Mouse (Mus musculus): ENCODE data around the gene Fam104a. TPM values are rescaled to one million over a fixed set of nuclear protein-coding genes. Genes with fewer than 3 reads are reported as not detected.

The Fam104a gene
- total and polyA plus RNA-seq, 3 experiments, result 33.6 to 38.1 TPM; not detected in 1

DNA sequence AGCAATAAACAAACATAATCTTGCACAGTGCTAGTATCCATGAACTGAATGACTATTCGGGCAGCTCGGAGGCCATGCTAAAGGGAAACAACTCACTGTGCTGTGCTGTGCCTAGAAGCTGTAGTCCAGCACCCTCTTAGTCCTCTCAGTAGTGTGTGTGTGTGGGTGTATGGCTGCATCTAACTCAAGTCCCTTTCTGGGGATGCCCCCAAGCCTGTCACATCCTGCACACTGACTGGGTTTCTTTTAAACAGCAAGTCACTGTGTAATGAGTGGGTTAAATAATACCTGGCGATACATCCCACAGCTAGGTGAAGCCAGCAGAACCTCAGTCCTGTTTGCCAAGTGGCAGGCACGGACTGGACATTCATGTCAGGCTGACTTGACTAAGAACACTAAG, 25.2 kb downstream of the Fam104a start:
- H3K4me1 ChIP-seq (ENCODE audit: control insufficient read depth in 1 of 2, insufficient read depth in 2 of 2, low read length in 2 of 2), result peaks cover 0 to 8% of the 10 kb centered on the region in 2 experiments; a peak in 2 of 4 replicates
- no peak overlapping the region for H3K9ac ChIP-seq (ENCODE audit: control insufficient read depth, low read depth, low read length, poor library complexity, severe bottlenecking)
- H3K27ac ChIP-seq (ENCODE audit: control insufficient read depth, low read depth, low read length), result no peak overlapping the region
- H3K4me3 ChIP-seq (ENCODE audit: control insufficient read depth in 1 of 2, insufficient read depth in 1 of 2, low read depth in 2 of 2, low read length in 2 of 2), result no peak overlapping the region
- peaks cover 11 to 27% of the 10 kb centered on the region in 2 experiments for H3K36me3 ChIP-seq (ENCODE audit: control insufficient read depth in 1 of 2, insufficient read depth in 2 of 2, low read length in 2 of 2)
- H3K27me3 ChIP-seq (ENCODE audit: control insufficient read depth in 1 of 2, insufficient read depth in 2 of 2, low read length in 2 of 2), result no peaks in the 10 kb centered on the region
- DNase-seq (ENCODE audit: low read depth, low spot score), result no peak
- TF ChIP-seq MAZ (IDR thresholded peaks at IDR 0.05; ENCODE audit: low read depth, low read length), result no peak
- TF ChIP-seq TCF12 (IDR thresholded peaks at IDR 0.05; ENCODE audit: low read depth, low read length), result no peak
- no peak for TF ChIP-seq ELF1 (IDR thresholded peaks at IDR 0.05; ENCODE audit: low read depth, low read length)
- TF ChIP-seq GATA1 (IDR thresholded peaks at IDR 0.05; ENCODE audit: low read depth, low read length), result no peak
- no peak for TF ChIP-seq MAX (IDR thresholded peaks at IDR 0.05; ENCODE audit: low read length)
- TF ChIP-seq CTCF (IDR thresholded peaks at IDR 0.05 in 2 of 3, conservative IDR thresholded peaks at IDR 0.05 in 1 of 3; ENCODE audit: control insufficient read depth in 1 of 3, insufficient read depth in 1 of 3, low read depth in 2 of 3, low read length in 3 of 3, poor library complexity in 1 of 3, severe bottlenecking in 1 of 3), result no peak
- TF ChIP-seq MEF2A (IDR thresholded peaks at IDR 0.05; ENCODE audit: extremely low read depth, insufficient replicate concordance, low read depth, low read length, poor library complexity, severe bottlenecking), result no peak
- no peak for TF ChIP-seq POLR2A (IDR thresholded peaks at IDR 0.05; ENCODE audit: control insufficient read depth in 1 of 2, insufficient read depth in 1 of 2, low read depth in 1 of 2, low read length in 2 of 2, poor library complexity in 1 of 2)
- no peak for TF ChIP-seq TAL1 (IDR thresholded peaks at IDR 0.05; ENCODE audit: low read length)
- no peaks in the 10 kb centered on the region for H3K79me2 ChIP-seq (ENCODE audit: control insufficient read depth, insufficient read depth, low read length, poor library complexity)
- no peaks in the 10 kb centered on the region for H3K9me3 ChIP-seq (replicated peaks; ENCODE audit: insufficient read depth, low read length)

DNA sequence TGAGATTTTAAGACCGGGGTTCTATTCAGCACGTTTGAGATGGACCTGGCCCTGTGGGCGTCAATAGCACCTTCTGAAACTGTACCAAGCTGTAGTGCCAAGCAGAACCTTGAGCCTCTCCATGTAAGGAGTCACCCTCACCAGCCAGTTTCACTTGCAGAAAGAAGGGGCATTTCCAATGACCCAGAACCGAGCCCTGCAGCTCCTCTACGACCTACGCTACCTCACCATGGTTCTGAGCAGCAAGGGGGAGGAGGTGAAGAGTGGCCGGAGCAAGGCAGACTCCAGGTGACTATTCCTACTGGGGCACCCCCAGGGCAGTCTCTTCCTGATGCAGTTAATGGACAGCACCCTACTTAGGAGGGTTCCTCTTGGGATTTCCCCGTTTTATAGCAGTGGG, 25.6 kb downstream of the Fam104a start:
- Histone ChIP-seq H3K27me3 (ENCODE audit: control insufficient read depth in 1 of 2, insufficient read depth in 2 of 2, low read length in 2 of 2) (no peaks in the 10 kb centered on the region), H3K27ac (ENCODE audit: control insufficient read depth, low read depth, low read length) (no peak overlapping the region), H3K4me3 (ENCODE audit: control insufficient read depth in 1 of 2, insufficient read depth in 1 of 2, low read depth in 2 of 2, low read length in 2 of 2) (no peak overlapping the region), H3K79me2 (ENCODE audit: control insufficient read depth, insufficient read depth, low read length, poor library complexity) (no peaks in the 10 kb centered on the region), H3K9me3 (replicated peaks; ENCODE audit: insufficient read depth, low read length) (no peaks in the 10 kb centered on the region), H3K4me1 (ENCODE audit: control insufficient read depth in 1 of 2, insufficient read depth in 2 of 2, low read length in 2 of 2) (peaks cover 0 to 8% of the 10 kb centered on the region in 2 experiments; a peak in 2 of 4 replicates), H3K36me3 (ENCODE audit: control insufficient read depth in 1 of 2, insufficient read depth in 2 of 2, low read length in 2 of 2) (peaks cover 11 to 24% of the 10 kb centered on the region in 2 experiments), H3K9ac (ENCODE audit: control insufficient read depth, low read depth, low read length, poor library complexity, severe bottlenecking) (no peak overlapping the region)
- DNase-seq (ENCODE audit: low read depth, low spot score), result no peak
- TF ChIP-seq USF2 (IDR thresholded peaks at IDR 0.05; ENCODE audit: borderline replicate concordance in 1 of 2, insufficient read depth in 1 of 2, low read depth in 1 of 2, low read length in 2 of 2), result no peak
- no peak for TF ChIP-seq USF1 (IDR thresholded peaks at IDR 0.05; ENCODE audit: low read depth, low read length)
- no peak for TF ChIP-seq EP300 (IDR thresholded peaks at IDR 0.05; ENCODE audit: low read depth in 1 of 2, low read length in 2 of 2)
- no peak for TF ChIP-seq NELFE (IDR thresholded peaks at IDR 0.05; ENCODE audit: low read depth, low read length)
- no peak for TF ChIP-seq ETS1 (IDR thresholded peaks at IDR 0.05; ENCODE audit: low read depth, low read length)
- no peak for TF ChIP-seq HCFC1 (IDR thresholded peaks at IDR 0.05; ENCODE audit: low read depth, low read length)
- no peak for TF ChIP-seq MAFK (IDR thresholded peaks at IDR 0.05; ENCODE audit: borderline replicate concordance, low read depth, low read length)

All from MEL (cell line).